Mouse (Mus musculus) CH12.LX (cell line): ENCODE measurements at regions not wholly inside any gene's neighbourhood (a gene's known extent, or its start where the extent isn't known, plus 50 kb on each side); places are given as distances from the start of the nearest gene placed in this dataset.

Experiments
- CHD2 ChIP-seq: IDR thresholded peaks from 2 replicates; pipeline ENCODE4 v1.6.1; 2011; ENCODE audit warnings: low read length, improper control_type of control experiment
- CTCF ChIP-seq, 2 experiments: IDR thresholded peaks in 1 of 2; conservative IDR thresholded peaks in 1 of 2; 2 replicates each; pipeline ENCODE4 v1.5.1; 2011 to 2012; ENCODE audit warnings: low read depth in 2 of 2, low read length in 2 of 2, improper control_type of control experiment in 1 of 2, inconsistent platforms in 1 of 2, mild to moderate bottlenecking in 1 of 2, moderate library complexity in 1 of 2
- HCFC1 ChIP-seq: IDR thresholded peaks from 2 replicates; pipeline ENCODE4 v1.6.1; 2012; ENCODE audit warnings: low read depth, mild to moderate bottlenecking, inconsistent platforms, low read length, improper control_type of control experiment
- MAX ChIP-seq: IDR thresholded peaks from 2 replicates; pipeline ENCODE4 v1.6.1; 2011; ENCODE audit warnings: low read length, improper control_type of control experiment
- MEF2A ChIP-seq: IDR thresholded peaks from 2 replicates; pipeline ENCODE4 v1.6.1; 2014; ENCODE audit warnings: low read depth, mild to moderate bottlenecking, inconsistent platforms, low read length, improper control_type of control experiment, borderline replicate concordance
- POLR2A ChIP-seq: IDR thresholded peaks from 2 replicates; pipeline ENCODE4 v1.6.1; 2011; ENCODE audit warnings: low read depth, mild to moderate bottlenecking, improper control_type of control experiment, low read length
- RCOR1 ChIP-seq: conservative IDR thresholded peaks from 2 replicates; pipeline ENCODE4 v1.6.1; 2012; ENCODE audit warnings: low read depth, mild to moderate bottlenecking, inconsistent platforms, low read length, improper control_type of control experiment
- SIN3A ChIP-seq: IDR thresholded peaks from 2 replicates; pipeline ENCODE4 v1.6.1; 2012; ENCODE audit warnings: low read length, improper control_type of control experiment, inconsistent platforms
- UBTF ChIP-seq: IDR thresholded peaks from 2 replicates; pipeline ENCODE4 v1.6.1; 2012; ENCODE audit warnings: low read depth, mild to moderate bottlenecking, inconsistent platforms, low read length, improper control_type of control experiment, moderate library complexity
- USF1 ChIP-seq: IDR thresholded peaks from 2 replicates; pipeline ENCODE4 v1.6.1; 2014; ENCODE audit warnings: low read depth, mild to moderate bottlenecking, inconsistent platforms, low read length, improper control_type of control experiment
- ZMIZ1 ChIP-seq: IDR thresholded peaks from 2 replicates; pipeline ENCODE4 v1.6.1; 2012; ENCODE audit warnings: low read depth, mild to moderate bottlenecking, inconsistent platforms, low read length, improper control_type of control experiment

DNA sequence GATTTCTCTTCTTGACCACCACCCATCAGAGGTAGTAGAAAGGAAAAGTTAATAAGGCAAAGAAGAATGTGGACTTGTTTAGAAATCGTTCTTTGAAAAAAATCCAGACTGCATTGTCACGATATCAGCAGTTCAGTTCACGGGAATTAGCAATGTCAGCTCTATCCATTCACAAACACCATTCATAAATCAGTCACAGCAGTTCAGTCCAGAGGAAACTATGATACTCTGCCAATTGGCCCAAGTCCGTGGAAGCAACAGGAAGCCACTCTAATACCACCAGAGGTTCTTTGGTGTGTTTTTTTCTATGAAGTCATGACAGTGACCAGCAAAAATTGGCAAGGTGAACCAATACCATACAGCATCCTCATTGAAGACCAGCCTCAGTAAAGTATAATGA, 355.6 kb upstream of the Ghitm start:
- no peak for TF ChIP-seq UBTF
- no peak for TF ChIP-seq HCFC1
- no peak for TF ChIP-seq CTCF (conservative IDR thresholded peaks at IDR 0.05 in 1 of 2, IDR thresholded peaks at IDR 0.05 in 1 of 2; ENCODE audit: low read depth in 2 of 2, low read length in 2 of 2)
- TF ChIP-seq RCOR1, result no peak
- TF ChIP-seq SIN3A, result no peak
- no peak for TF ChIP-seq USF1
- no peak for TF ChIP-seq POLR2A
- no peak for TF ChIP-seq MEF2A
- no peak for TF ChIP-seq MAX
- no peak for TF ChIP-seq ZMIZ1
- no peak for TF ChIP-seq CHD2
